Mouse (Mus musculus) MEL (cell line): ENCODE measurements around the gene Lysmd1. TPM values are rescaled to one million over a fixed set of nuclear protein-coding genes. Genes with fewer than 3 reads are reported as not detected.

Source experiments
- DNase-seq: peaks from one replicate; pipeline ENCODE4 v3.0.0; 2011; ENCODE audit warnings: low read depth, low spot score
- H3K27ac ChIP-seq: 2 replicates; pipeline ENCODE4 v1.5.1; 2012; ENCODE audit warnings: low read depth, mild to moderate bottlenecking, control low read depth, low read length, moderate library complexity; ENCODE audit not compliant: control insufficient read depth
- H3K27me3 ChIP-seq, 2 experiments: fragments of 150-350 bp in 1 of 2; sonication (generic) in 1 of 2; 2 replicates each; pipeline ENCODE4 v1.6.1; 2012; ENCODE audit warnings: low read length in 2 of 2, mild to moderate bottlenecking in 2 of 2, improper control_type of control experiment in 1 of 2, moderate library complexity in 1 of 2; ENCODE audit not compliant: insufficient read depth in 2 of 2, control insufficient read depth in 1 of 2
- H3K36me3 ChIP-seq, 2 experiments: 2 replicates each; pipeline ENCODE4 v1.6.1; 2012 to 2014; ENCODE audit warnings: low read length in 2 of 2, improper control_type of control experiment in 1 of 2, inconsistent platforms in 1 of 2, mild to moderate bottlenecking in 1 of 2; ENCODE audit not compliant: insufficient read depth in 2 of 2, control insufficient read depth in 1 of 2
- H3K4me1 ChIP-seq, 2 experiments: fragments of 150-350 bp in 1 of 2; sonication (generic) in 1 of 2; 2 replicates each; pipeline ENCODE4 v1.6.1; 2012; ENCODE audit warnings: low read length in 2 of 2, improper control_type of control experiment in 1 of 2, mild to moderate bottlenecking in 1 of 2; ENCODE audit not compliant: insufficient read depth in 2 of 2, control insufficient read depth in 1 of 2
- H3K4me3 ChIP-seq, 2 experiments: fragments of 150-350 bp in 1 of 2; sonication (generic) in 1 of 2; 2 replicates each; pipeline ENCODE4 v1.5.1; 2012; ENCODE audit warnings: low read depth in 2 of 2, low read length in 2 of 2, mild to moderate bottlenecking in 2 of 2, moderate library complexity in 2 of 2, control low read depth in 1 of 2, improper control_type of control experiment in 1 of 2; ENCODE audit not compliant: control insufficient read depth in 1 of 2, insufficient read depth in 1 of 2
- H3K79me2 ChIP-seq: 2 replicates; pipeline ENCODE4 v1.6.1; 2012; ENCODE audit warnings: mild to moderate bottlenecking, low read length, moderate library complexity; ENCODE audit not compliant: control insufficient read depth, poor library complexity, insufficient read depth
- H3K9ac ChIP-seq: 2 replicates; pipeline ENCODE4 v1.6.1; 2012; ENCODE audit warnings: low read depth, mild to moderate bottlenecking, control low read depth, low read length, moderate library complexity; ENCODE audit not compliant: control insufficient read depth, poor library complexity, severe bottlenecking
- H3K9me3 ChIP-seq: fragments of 150-350 bp; sonication (generic); replicated peaks from 2 replicates; pipeline ENCODE4 v1.6.1; 2012; ENCODE audit warnings: mild to moderate bottlenecking, low read length, improper control_type of control experiment, moderate library complexity; ENCODE audit not compliant: insufficient read depth
- BHLHE40 ChIP-seq: IDR thresholded peaks from 2 replicates; pipeline ENCODE4 v1.6.1; 2012; ENCODE audit warnings: low read depth, mild to moderate bottlenecking, inconsistent platforms, low read length, improper control_type of control experiment, borderline replicate concordance
- CHD2 ChIP-seq: IDR thresholded peaks from 2 replicates; pipeline ENCODE4 v1.6.1; 2011; ENCODE audit warnings: low read length, improper control_type of control experiment
- EP300 ChIP-seq, 2 experiments: IDR thresholded peaks; 2 replicates each; pipeline ENCODE4 v1.6.1; 2011; ENCODE audit warnings: improper control_type of control experiment in 2 of 2, low read length in 2 of 2, low read depth in 1 of 2, mild to moderate bottlenecking in 1 of 2
- ETS1 ChIP-seq: IDR thresholded peaks from 2 replicates; pipeline ENCODE4 v1.6.1; 2012; ENCODE audit warnings: low read depth, mild to moderate bottlenecking, inconsistent platforms, low read length, improper control_type of control experiment, moderate library complexity
- MEF2A ChIP-seq: IDR thresholded peaks from 2 replicates; pipeline ENCODE4 v1.6.1; 2014; ENCODE audit warnings: low read depth, mild to moderate bottlenecking, inconsistent platforms, low read length, improper control_type of control experiment; ENCODE audit not compliant: poor library complexity, insufficient replicate concordance, severe bottlenecking; ENCODE audit errors: extremely low read depth
- MXI1 ChIP-seq: IDR thresholded peaks from 2 replicates; pipeline ENCODE4 v1.6.1; 2011; ENCODE audit warnings: mild to moderate bottlenecking, low read depth, low read length, improper control_type of control experiment
- MYC ChIP-seq: IDR thresholded peaks from 2 replicates; pipeline ENCODE4 v1.6.1; 2011; ENCODE audit warnings: low read depth, mild to moderate bottlenecking, low read length, improper control_type of control experiment, moderate library complexity
- NELFE ChIP-seq: IDR thresholded peaks from 2 replicates; pipeline ENCODE4 v1.6.1; 2011; ENCODE audit warnings: low read depth, low read length, improper control_type of control experiment
- NRF1 ChIP-seq: IDR thresholded peaks from 2 replicates; pipeline ENCODE4 v1.6.1; 2014; ENCODE audit warnings: low read depth, mild to moderate bottlenecking, inconsistent platforms, low read length, improper control_type of control experiment, moderate library complexity; ENCODE audit not compliant: poor library complexity, insufficient read depth, severe bottlenecking
- TCF12 ChIP-seq: IDR thresholded peaks from 2 replicates; pipeline ENCODE4 v1.6.1; 2014; ENCODE audit warnings: low read depth, mild to moderate bottlenecking, inconsistent platforms, low read length, improper control_type of control experiment, moderate library complexity
- USF1 ChIP-seq: IDR thresholded peaks from 2 replicates; pipeline ENCODE4 v1.6.1; 2014; ENCODE audit warnings: low read depth, mild to moderate bottlenecking, inconsistent platforms, low read length, improper control_type of control experiment, moderate library complexity
- USF2 ChIP-seq, 2 experiments: IDR thresholded peaks; 2 replicates each; pipeline ENCODE4 v1.6.1; 2011 to 2012; ENCODE audit warnings: improper control_type of control experiment in 2 of 2, low read length in 2 of 2, borderline replicate concordance in 1 of 2, inconsistent platforms in 1 of 2, low read depth in 1 of 2, mild to moderate bottlenecking in 1 of 2; ENCODE audit not compliant: insufficient read depth in 1 of 2
- ZC3H11A ChIP-seq: IDR thresholded peaks from 2 replicates; pipeline ENCODE4 v1.6.1; 2012; ENCODE audit warnings: low read depth, mild to moderate bottlenecking, inconsistent platforms, low read length, improper control_type of control experiment
- ZNF384 ChIP-seq: IDR thresholded peaks from 2 replicates; pipeline ENCODE4 v1.6.1; 2012; ENCODE audit warnings: low read depth, mild to moderate bottlenecking, inconsistent platforms, low read length, improper control_type of control experiment
- polyA plus RNA-seq, 2 experiments: library from polyadenylated mRNA; stranded (reverse) in 1 of 2; unstranded in 1 of 2; fragments of >175 nt in 1 of 2; fragments of >200 nt in 1 of 2; gene quantifications; 2 replicates each; pipeline versions ENCODE4 v1.2.1 to v1.2.4; 2012; ENCODE audit warnings: low replicate concordance in 2 of 2, low read depth in 1 of 2; ENCODE audit not compliant: insufficient read length in 2 of 2, insufficient read depth in 1 of 2, missing spikeins in 1 of 2
- total RNA-seq: library from RNA; depleted of rRNA; stranded (reverse); fragments of 300-350 nt; gene quantifications from 2 replicates; pipeline ENCODE4 v1.2.3, GENCODE M21; 2012

The Lysmd1 gene
- total and polyA plus RNA-seq, 3 experiments, result 22.7 to 102 (median 22.9) TPM

DNA sequence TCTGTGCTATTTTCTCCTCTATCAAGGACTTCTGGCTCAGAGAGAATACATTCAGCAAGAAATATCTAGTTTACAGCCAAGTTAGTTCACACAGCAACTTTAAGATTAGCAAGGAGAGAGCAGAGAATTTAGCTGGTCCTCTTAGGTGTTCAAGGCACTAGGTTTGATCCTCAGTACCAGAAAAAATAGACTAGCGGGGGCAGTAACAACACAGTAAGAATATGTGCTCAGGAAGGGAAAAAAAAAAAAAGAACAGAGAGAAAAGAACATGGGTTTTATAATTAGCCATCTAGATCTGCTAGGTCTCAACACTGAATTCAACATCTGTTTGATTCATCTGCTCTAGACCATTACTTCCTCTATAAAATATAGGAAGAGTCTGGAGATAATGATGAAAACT is 45.8 kb upstream of the Lysmd1 start:
- TF ChIP-seq MYC (no peak), BHLHE40 (no peak), ZC3H11A (no peak), MEF2A (no peak), MXI1 (no peak), ZNF384 (peak; percentile 49; the same call in 1 of the 2 replicates), TCF12 (no peak), EP300 (IDR thresholded peaks at IDR 0.05; ENCODE audit: low read depth in 1 of 2, low read length in 2 of 2) (0 out of 4 replicates have a peak, but pooled peaks of 1 of the 2 experiments have one; percentile 38), NELFE (no peak)
- no peak for DNase-seq
- no peaks in the 10 kb centered on the region for H3K9me3 ChIP-seq
- H3K79me2 ChIP-seq, result peaks cover 10% of the 10 kb centered on the region; the same call in 1 of the 2 replicates
- peaks cover 0 to 9% of the 10 kb centered on the region in 2 experiments; a peak in 2 of 4 replicates for H3K4me1 ChIP-seq
- H3K4me3 ChIP-seq, result no peak overlapping the region
- peaks cover 10 to 18% of the 10 kb centered on the region in 2 experiments for H3K36me3 ChIP-seq
- no peaks in the 10 kb centered on the region for H3K27me3 ChIP-seq
- no peak overlapping the region for H3K9ac ChIP-seq
- no peak overlapping the region for H3K27ac ChIP-seq

GRCm38 (mm10) chr3:95100854-95101253 is 33.0 kb upstream of the Lysmd1 start:
- DNase-seq, result no peak
- Histone ChIP-seq H3K79me2 (peaks cover 60% of the 10 kb centered on the region), H3K9me3 (no peaks in the 10 kb centered on the region), H3K36me3 (peaks cover 39 to 44% of the 10 kb centered on the region in 2 experiments), H3K9ac (no peak overlapping the region), H3K4me1 (peaks cover 14% of the 10 kb centered on the region in 2 experiments), H3K27ac (no peak overlapping the region), H3K4me3 (no peak overlapping the region), H3K27me3 (no peaks in the 10 kb centered on the region)
- no peak for TF ChIP-seq MEF2A
- TF ChIP-seq ETS1, result no peak
- no peak for TF ChIP-seq USF2 (IDR thresholded peaks at IDR 0.05; ENCODE audit: borderline replicate concordance in 1 of 2, insufficient read depth in 1 of 2, low read depth in 1 of 2, low read length in 2 of 2)
- no peak for TF ChIP-seq CHD2
- no peak for TF ChIP-seq NRF1
- no peak for TF ChIP-seq USF1
